Comparison of ENCODE assay signal across 8 mouse cellular contexts in genomic region chr7:83883276-83884020, GRCm38 (mm10). TPM values are rescaled to one million over a fixed set of nuclear protein-coding genes. Genes with fewer than 3 reads are reported as not detected.
A peak's percentile ranks its signal among the peaks of the same experiment; 100 is the strongest.
DNase-seq lines count a peak whose midpoint lies in the region; ATAC-seq and TF ChIP-seq lines count a peak whose summit lies in the region.

No protein-coding gene starts in this region.

- DNase-seq in A20 (ENCODE audit: low read depth, low spot score), result peak; percentile 87
- peak; percentile 77 to 81 for DNase-seq in adrenal gland, adult 18-20 months (ENCODE audit: low spot score in 2 of 2)
- DNase-seq in forebrain, embryonic 10.5 days (ENCODE audit: extremely low spot score, low spot score), result peak; percentile 71
- peak; percentile 82 for DNase-seq in kidney, postnatal 0 days (ENCODE audit: low spot score)
- peak; percentile 82 to 86 for DNase-seq in lung, adult 18-20 months
- DNase-seq in stomach, postnatal 0 days (ENCODE audit: low spot score), result peak; percentile 86

- H3K27ac ChIP-seq in forebrain, embryonic 10.5 days, result peak overlapping the region; percentile 97
- H3K27ac ChIP-seq in heart, embryonic 14.5 days (replicated peaks in 1 of 2; ENCODE audit: control insufficient read depth in 1 of 2, insufficient read depth in 1 of 2, low read depth in 2 of 2, low read length in 2 of 2), result peak overlapping the region; percentile 88 to 98
- peak overlapping the region; percentile 97 for H3K27ac ChIP-seq in kidney, postnatal 0 days
- H3K27ac ChIP-seq in neural tube, embryonic 13.5 days (replicated peaks), result peak overlapping the region; percentile 95
- peak overlapping the region; percentile 99 for H3K27ac ChIP-seq in stomach, postnatal 0 days (replicated peaks)

- H3K9ac ChIP-seq in heart, embryonic 14.5 days (ENCODE audit: low read length), result peak overlapping the region; percentile 91
- peak overlapping the region; percentile 87 for H3K9ac ChIP-seq in kidney, postnatal 0 days (ENCODE audit: low read depth, low read length)
- H3K9ac ChIP-seq in neural tube, embryonic 13.5 days, result peak overlapping the region; percentile 96
- H3K9ac ChIP-seq in stomach, postnatal 0 days (ENCODE audit: low read length), result peak overlapping the region; percentile 88

- peak overlapping the region; percentile 80 for H3K4me3 ChIP-seq in forebrain, embryonic 10.5 days
- peak overlapping the region; percentile 71 to 88 for H3K4me3 ChIP-seq in heart, embryonic 14.5 days (ENCODE audit: control insufficient read depth in 1 of 2, insufficient read depth in 1 of 2, low read depth in 1 of 2, low read length in 2 of 2)
- peak overlapping the region; percentile 65 for H3K4me3 ChIP-seq in kidney, postnatal 0 days (replicated peaks; ENCODE audit: low read depth, low read length)
- peak overlapping the region; percentile 87 for H3K4me3 ChIP-seq in neural tube, embryonic 13.5 days
- H3K4me3 ChIP-seq in stomach, postnatal 0 days (ENCODE audit: low read depth, low read length), result peak overlapping the region; percentile 79

- H3K36me3 ChIP-seq in forebrain, embryonic 10.5 days (replicated peaks), result peaks cover 22% of the 10 kb centered on the region
- peaks cover 16% of the 10 kb centered on the region for H3K36me3 ChIP-seq in heart, embryonic 14.5 days (ENCODE audit: control insufficient read depth, insufficient read depth, low read length)
- no peaks in the 10 kb centered on the region for H3K36me3 ChIP-seq in kidney, postnatal 0 days (ENCODE audit: insufficient read depth, low read length)
- H3K36me3 ChIP-seq in neural tube, embryonic 13.5 days, result peaks cover 11% of the 10 kb centered on the region
- no peaks in the 10 kb centered on the region for H3K36me3 ChIP-seq in stomach, postnatal 0 days (ENCODE audit: control insufficient read depth, insufficient read depth, low read length)

- H3K4me2 ChIP-seq in heart, embryonic 14.5 days (ENCODE audit: low read length), result peak overlapping the region; percentile 95
- H3K4me2 ChIP-seq in kidney, postnatal 0 days (ENCODE audit: low read length), result peak overlapping the region; percentile 91
- peak overlapping the region; percentile 90 for H3K4me2 ChIP-seq in neural tube, embryonic 13.5 days
- peak overlapping the region; percentile 95 for H3K4me2 ChIP-seq in stomach, postnatal 0 days (replicated peaks; ENCODE audit: low read depth)

- peaks cover 16% of the 10 kb centered on the region for H3K9me3 ChIP-seq in forebrain, embryonic 10.5 days
- H3K9me3 ChIP-seq in heart, embryonic 14.5 days (ENCODE audit: control insufficient read depth, low read length), result no peaks in the 10 kb centered on the region
- no peaks in the 10 kb centered on the region for H3K9me3 ChIP-seq in kidney, postnatal 0 days (replicated peaks; ENCODE audit: low read length)
- H3K9me3 ChIP-seq in neural tube, embryonic 13.5 days, result 0 out of 2 replicates have a peak, but pooled peaks cover 3% of the 10 kb centered on the region
- H3K9me3 ChIP-seq in stomach, postnatal 0 days (ENCODE audit: control insufficient read depth, low read length), result no peaks in the 10 kb centered on the region

- peak; percentile 75 for ATAC-seq in heart, embryonic 14.5 days (ENCODE audit: insufficient number of reproducible peaks, insufficient read depth, low FRiP score, low read depth)
- ATAC-seq in kidney, postnatal 0 days (replicated peaks; ENCODE audit: low FRiP score, low read depth), result peak; percentile 84
- ATAC-seq in neural tube, embryonic 13.5 days (ENCODE audit: low read depth), result peak; percentile 72
- ATAC-seq in stomach, postnatal 0 days (ENCODE audit: low FRiP score, low TSS enrichment), result peak; percentile 85

- no peak for TF ChIP-seq EP300 in stomach, postnatal 0 days (optimal IDR thresholded peaks at IDR 0.05)

- H3K4me1 ChIP-seq in forebrain, embryonic 10.5 days, result peaks cover 68% of the 10 kb centered on the region
- peaks cover 8 to 41% of the 10 kb centered on the region in 2 experiments for H3K4me1 ChIP-seq in heart, embryonic 14.5 days (ENCODE audit: control insufficient read depth in 2 of 2, insufficient read depth in 2 of 2, low read length in 2 of 2)
- peaks cover 13% of the 10 kb centered on the region for H3K4me1 ChIP-seq in kidney, postnatal 0 days (replicated peaks; ENCODE audit: insufficient read depth, low read length)
- H3K4me1 ChIP-seq in neural tube, embryonic 13.5 days (replicated peaks), result peaks cover 56% of the 10 kb centered on the region
- H3K4me1 ChIP-seq in stomach, postnatal 0 days (replicated peaks; ENCODE audit: control insufficient read depth, insufficient read depth), result peaks cover 12% of the 10 kb centered on the region

- H3K27me3 ChIP-seq in forebrain, embryonic 10.5 days (ENCODE audit: poor library complexity, severe bottlenecking), result peaks cover 9% of the 10 kb centered on the region; the same call in 1 of the 2 replicates
- H3K27me3 ChIP-seq in heart, embryonic 14.5 days (ENCODE audit: control insufficient read depth, insufficient read depth, low read length), result no peaks in the 10 kb centered on the region
- no peaks in the 10 kb centered on the region for H3K27me3 ChIP-seq in kidney, postnatal 0 days (ENCODE audit: insufficient read depth, low read length)
- H3K27me3 ChIP-seq in neural tube, embryonic 13.5 days, result no peaks in the 10 kb centered on the region
- H3K27me3 ChIP-seq in stomach, postnatal 0 days (ENCODE audit: control insufficient read depth, insufficient read depth, low read length), result no peaks in the 10 kb centered on the region

- under 1% methylated on average over 86 of the region's 91 CpGs for WGBS in forebrain, embryonic 10.5 days
- WGBS in heart, embryonic 14.5 days, result under 1% methylated on average over 61 of the region's 91 CpGs
- under 1% methylated on average over 88 of the region's 91 CpGs for WGBS in kidney, postnatal 0 days
- under 1% methylated on average over 53 of the region's 91 CpGs for WGBS in neural tube, embryonic 13.5 days
- under 1% methylated on average over 61 of the region's 91 CpGs for WGBS in stomach, postnatal 0 days

- no peak for TF ChIP-seq CTCF in kidney, postnatal 0 days (IDR thresholded peaks at IDR 0.05; ENCODE audit: low read depth)
- no peak for TF ChIP-seq CTCF in stomach, postnatal 0 days (IDR thresholded peaks at IDR 0.05; ENCODE audit: low read depth)

RNA-seq across cellular contexts. Expression of gene Tlnrd1, which starts 0.7 kb away (rescaled TPM):
- total RNA-seq in adrenal gland, adult 18-20 months (2021), result 10 to 100 TPM; 12.7 to 17.4 TPM
- 7.6 and 8.4 TPM in 2 replicates for polyA plus RNA-seq in forebrain, embryonic 10.5 days (2016; fragmentation: Nextera tagmentation; extraction: Ambion mirVana)
- polyA plus RNA-seq in heart, embryonic 14.5 days (2014; fragmentation: Nextera tagmentation; extraction: Ambion mirVana), result 14.5 and 14.6 TPM in 2 replicates
- 10.0 and 12.8 TPM in 2 replicates for polyA plus RNA-seq in kidney, postnatal 0 days (2015; fragmentation: Nextera tagmentation; extraction: Ambion mirVana)
- 10.1 and 11.2 TPM in 2 replicates for polyA plus RNA-seq in neural tube, embryonic 13.5 days (2015; fragmentation: Nextera tagmentation; extraction: Ambion mirVana)
- polyA plus RNA-seq in stomach, postnatal 0 days (2015; fragmentation: Nextera tagmentation; extraction: Ambion mirVana), result 8.5 and 10.8 TPM in 2 replicates

RNA-seq across cellular contexts. Expression of gene Mesd, which starts 0.8 kb away (rescaled TPM):
- total RNA-seq in adrenal gland, adult 18-20 months (2021), result 100 to 1,000 TPM in 1 of 2 experiments, 10 to 100 TPM in 1; 92.9 to 101 TPM
- polyA plus RNA-seq in forebrain, embryonic 10.5 days (2016; fragmentation: Nextera tagmentation; extraction: Ambion mirVana), result 102 and 106 TPM in 2 replicates
- polyA plus RNA-seq in heart, embryonic 14.5 days (2014; fragmentation: Nextera tagmentation; extraction: Ambion mirVana), result 63.5 and 71.5 TPM in 2 replicates
- 109 and 111 TPM in 2 replicates for polyA plus RNA-seq in kidney, postnatal 0 days (2015; fragmentation: Nextera tagmentation; extraction: Ambion mirVana)
- polyA plus RNA-seq in neural tube, embryonic 13.5 days (2015; fragmentation: Nextera tagmentation; extraction: Ambion mirVana), result 71.8 and 90.6 TPM in 2 replicates
- 54.7 and 62.9 TPM in 2 replicates for polyA plus RNA-seq in stomach, postnatal 0 days (2015; fragmentation: Nextera tagmentation; extraction: Ambion mirVana)

Comparison
In these comparisons a context has a peak if more than half of its experiments do, and no peak if none do; other contexts are left out.
1. Peak in every context shown above with its lines: DNase-seq, ATAC-seq, H3K4me3 ChIP-seq and H3K27ac ChIP-seq.